Mouse (Mus musculus) skeletal muscle tissue, adult 2 months (tissue): ENCODE data around the gene Scgb2a2.
A peak's percentile ranks its signal among the peaks of the same experiment; 100 is the strongest.
"Not testable (repeated sequence)": the region's sequence is repeated elsewhere in the genome, so short reads cannot be mapped to it uniquely, and the experiment has no call there.

ENCODE experiments used
- DNase-seq: peaks from one replicate; pipeline ENCODE4 v3.0.0-alpha.2; 2012; ENCODE audit warnings: low read depth, low spot score

Scgb2a2 gene

GRCm38 (mm10) chr19:9847262-9847661, at the start of gene Scgb2a2:
Scgb2a2 (plus strand) TSS chr19:9847562.
- DNase-seq, result no peak

- DNase-seq, result peak; percentile 11
These were observed 10.6 kb upstream of the Scgb2a2 start for GRCm38 (mm10) chr19:9836581-9837340.

- DNase-seq, result no peak
These were observed 10.0 kb upstream of the Scgb2a2 start for GRCm38 (mm10) chr19:9837341-9837715.

- not testable (repeated sequence) for DNase-seq
These were observed 2.2 kb downstream of the Scgb2a2 start for GRCm38 (mm10) chr19:9849368-9850075.

GRCm38 (mm10) chr19:9860821-9861220, 13.5 kb downstream of the Scgb2a2 start:
- DNase-seq, result not testable (repeated sequence)

- no peak for DNase-seq
These were observed 17.5 kb downstream of the Scgb2a2 start for GRCm38 (mm10) chr19:9864856-9865255.

- DNase-seq, result no peak
These were observed 18.1 kb downstream of the Scgb2a2 start for GRCm38 (mm10) chr19:9865466-9865865.

- DNase-seq, result no peak
These were observed 30.9 kb downstream of the Scgb2a2 start for GRCm38 (mm10) chr19:9878186-9878835.

GRCm38 (mm10) chr19:9886348-9886747, 39.0 kb downstream of the Scgb2a2 start:
- DNase-seq, result no peak

- no peak for DNase-seq
These were observed 39.4 kb downstream of the Scgb2a2 start for GRCm38 (mm10) chr19:9886771-9887170.

GRCm38 (mm10) chr19:9896067-9896466, 48.7 kb downstream of the Scgb2a2 start:
- no peak for DNase-seq

- DNase-seq, result no peak
These were observed 51.1 kb downstream of the Scgb2a2 start for GRCm38 (mm10) chr19:9898339-9899066.

- peak; percentile 96 for DNase-seq
These were observed 51.9 kb downstream of the Scgb2a2 start, which contains the start of gene Incenp for GRCm38 (mm10) chr19:9899072-9899779. Incenp (minus strand) TSS chr19:9899551.

GRCm38 (mm10) chr19:9899780-9900146, 52.4 kb downstream of the Scgb2a2 start:
- DNase-seq, result no peak

- DNase-seq, result not testable (repeated sequence)
These were observed 53.3 kb downstream of the Scgb2a2 start for GRCm38 (mm10) chr19:9900696-9901095.
